Mouse (Mus musculus) C2C12 (cell line): Measurements from ENCODE around the gene Cd80. TPM values are rescaled to one million over a fixed set of nuclear protein-coding genes. Genes with fewer than 3 reads are reported as not detected.

Experiments used
- H3K27me3 ChIP-seq: one replicate; pipeline ENCODE4 v1.6.1; 2011; ENCODE audit not compliant: control insufficient read depth, insufficient read depth, insufficient read length
- H3K36me3 ChIP-seq: one replicate; pipeline ENCODE4 v1.6.1; 2011; ENCODE audit not compliant: control insufficient read depth, insufficient read depth
- H3K4me3 ChIP-seq: one replicate; pipeline ENCODE4 v1.5.1; 2011; ENCODE audit warnings: mild to moderate bottlenecking, control low read depth; ENCODE audit not compliant: poor library complexity, insufficient read depth, severe bottlenecking
- H3K79me2 ChIP-seq: one replicate; pipeline ENCODE4 v1.6.1; 2011; ENCODE audit not compliant: control insufficient read depth, insufficient read depth
- H3K79me3 ChIP-seq: one replicate; pipeline ENCODE4 v1.6.1; 2011; ENCODE audit warnings: low read depth, control low read depth
- H3ac ChIP-seq: one replicate; pipeline ENCODE3; 2011; ENCODE audit warnings: low read depth; ENCODE audit not compliant: control insufficient read depth, insufficient read length
- CEBPB ChIP-seq: IDR thresholded peaks from one replicate; pipeline ENCODE4 v1.6.1; 2011; ENCODE audit warnings: low read depth, mild to moderate bottlenecking, control low read depth, moderate library complexity
- CTCF ChIP-seq: IDR thresholded peaks from one replicate; pipeline ENCODE4 v1.5.1; 2011; ENCODE audit not compliant: control insufficient read depth, insufficient read depth, insufficient read length
- FOSL1 ChIP-seq: IDR thresholded peaks from one replicate; pipeline ENCODE4 v1.8.0; 2011; ENCODE audit warnings: mild to moderate bottlenecking, low read length; ENCODE audit not compliant: poor library complexity, insufficient read depth, severe bottlenecking
- MAX ChIP-seq: IDR thresholded peaks from one replicate; pipeline ENCODE4 v1.6.1; 2011; ENCODE audit warnings: mild to moderate bottlenecking, control low read depth
- MYOD1 ChIP-seq: IDR thresholded peaks from one replicate; pipeline ENCODE4 v1.6.1; 2011; ENCODE audit warnings: low read depth; ENCODE audit not compliant: control insufficient read depth, insufficient read length
- MYOG ChIP-seq: IDR thresholded peaks from one replicate; pipeline ENCODE4 v1.6.1; 2011; ENCODE audit not compliant: control insufficient read depth, insufficient read length; ENCODE audit errors: extremely low read depth
- USF1 ChIP-seq: IDR thresholded peaks from one replicate; pipeline ENCODE4 v1.6.1; 2011; ENCODE audit warnings: low read depth, mild to moderate bottlenecking, control low read depth, moderate library complexity
- polyA plus RNA-seq: library from polyadenylated mRNA; unstranded; fragments of >200 nt; fragmentation: generic; extraction: Trizol; gene quantifications from one replicate; pipeline ENCODE4 v1.2.1, GENCODE M21; 2012; ENCODE audit warnings: missing spikeins

Cd80 gene
- polyA plus RNA-seq, 1 experiment = 8.7 TPM

DNA sequence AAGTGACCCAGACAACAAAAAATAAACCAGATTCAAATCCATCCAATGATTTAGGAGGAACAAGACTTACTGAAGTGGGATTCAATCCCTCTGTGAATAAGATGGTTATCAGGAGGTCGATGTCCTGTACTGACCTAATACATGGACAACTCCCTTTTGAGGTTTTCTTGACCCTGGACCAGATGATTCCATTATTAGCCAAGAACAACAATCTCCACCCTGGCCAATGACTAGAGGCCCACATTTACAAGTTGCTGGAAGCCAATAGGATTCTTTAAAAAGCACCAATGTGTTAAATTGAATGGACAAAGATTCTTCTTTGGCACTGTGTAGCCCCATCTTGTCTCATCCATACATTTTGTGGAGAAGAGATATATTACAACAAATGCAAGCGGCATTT is 30.0 kb upstream of the Cd80 start:
- Histone ChIP-seq H3K36me3 (no peaks in the 10 kb centered on the region), H3K27me3 (no peaks in the 10 kb centered on the region), H3K79me3 (no peaks in the 10 kb centered on the region), H3K4me3 (no peak overlapping the region), H3K79me2 (no peaks in the 10 kb centered on the region), H3ac (no peak overlapping the region)
- TF ChIP-seq CTCF = no peak
- TF ChIP-seq MYOD1 = no peak
- no peak for TF ChIP-seq USF1
- no peak for TF ChIP-seq MAX
- TF ChIP-seq FOSL1 = no peak
- no peak for TF ChIP-seq MYOG
- TF ChIP-seq CEBPB = no peak

DNA sequence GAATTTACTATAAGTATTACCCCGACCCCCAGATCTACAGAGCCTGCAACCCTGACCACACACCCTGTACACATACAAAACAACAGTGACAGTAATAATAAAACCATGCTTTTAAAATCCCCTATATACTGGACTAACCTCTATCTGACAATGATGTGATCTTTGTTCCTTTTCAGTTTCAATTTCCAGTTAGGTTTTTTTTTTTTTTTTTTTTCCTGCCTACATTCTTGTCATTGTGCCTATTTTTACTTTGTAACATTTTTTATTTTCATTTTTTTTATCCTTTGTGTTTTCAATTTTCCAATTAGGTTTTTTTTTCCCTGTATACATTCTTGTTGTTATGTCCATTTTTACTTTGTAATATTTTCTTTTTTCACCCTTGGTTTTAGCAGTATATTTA is 29.6 kb upstream of the Cd80 start:
- Histone ChIP-seq H3K4me3 (no peak overlapping the region), H3K27me3 (no peaks in the 10 kb centered on the region), H3K36me3 (no peaks in the 10 kb centered on the region), H3K79me3 (no peaks in the 10 kb centered on the region), H3K79me2 (no peaks in the 10 kb centered on the region), H3ac (no peak overlapping the region)
- no peak for TF ChIP-seq CTCF
- TF ChIP-seq MYOD1 = no peak
- TF ChIP-seq CEBPB = no peak
- no peak for TF ChIP-seq USF1
- TF ChIP-seq MYOG = no peak
- TF ChIP-seq FOSL1 = no peak
- TF ChIP-seq MAX = no peak

DNA sequence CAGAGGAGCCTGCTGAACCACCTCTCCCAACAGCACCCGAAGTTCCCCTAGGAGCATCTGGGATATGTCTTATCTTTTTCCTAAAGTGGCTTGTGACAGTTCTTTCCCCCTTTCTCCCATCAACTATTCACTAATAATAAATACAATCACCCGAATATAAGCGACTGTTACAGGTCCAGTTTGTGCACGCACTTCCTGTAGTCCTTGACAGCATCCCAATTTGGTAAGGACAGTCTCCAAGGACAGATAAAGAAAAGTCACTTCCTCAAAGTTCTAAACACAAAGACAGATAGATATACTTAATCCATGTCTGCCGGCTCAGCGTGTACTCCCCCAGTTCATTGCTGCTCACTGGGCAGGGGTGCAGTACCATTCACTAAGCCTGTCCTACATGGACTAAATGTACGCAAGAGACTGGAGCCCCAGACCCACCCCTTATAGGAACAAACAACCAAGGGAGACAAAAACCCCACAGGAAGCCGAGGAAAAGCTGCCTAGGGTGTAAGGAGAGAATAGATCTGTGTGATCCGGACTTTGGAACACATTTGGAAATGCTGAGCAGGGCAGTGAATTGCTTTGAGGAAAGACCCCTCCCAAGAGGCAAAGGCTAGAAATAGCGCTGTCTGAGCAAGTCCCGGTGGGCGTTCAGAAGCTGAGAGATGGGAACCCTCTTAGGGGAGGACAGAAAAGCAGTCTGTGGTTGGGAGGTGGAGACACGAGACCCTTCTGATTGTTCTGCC is 23.7 kb upstream of the Cd80 start:
- Histone ChIP-seq H3K36me3 (no peaks in the 10 kb centered on the region), H3K79me2 (no peaks in the 10 kb centered on the region), H3K4me3 (no peak overlapping the region), H3ac (no peak overlapping the region), H3K79me3 (no peaks in the 10 kb centered on the region), H3K27me3 (no peaks in the 10 kb centered on the region)
- TF ChIP-seq CEBPB (no peak), MAX (no peak), CTCF (no peak), MYOD1 (no peak)

DNA sequence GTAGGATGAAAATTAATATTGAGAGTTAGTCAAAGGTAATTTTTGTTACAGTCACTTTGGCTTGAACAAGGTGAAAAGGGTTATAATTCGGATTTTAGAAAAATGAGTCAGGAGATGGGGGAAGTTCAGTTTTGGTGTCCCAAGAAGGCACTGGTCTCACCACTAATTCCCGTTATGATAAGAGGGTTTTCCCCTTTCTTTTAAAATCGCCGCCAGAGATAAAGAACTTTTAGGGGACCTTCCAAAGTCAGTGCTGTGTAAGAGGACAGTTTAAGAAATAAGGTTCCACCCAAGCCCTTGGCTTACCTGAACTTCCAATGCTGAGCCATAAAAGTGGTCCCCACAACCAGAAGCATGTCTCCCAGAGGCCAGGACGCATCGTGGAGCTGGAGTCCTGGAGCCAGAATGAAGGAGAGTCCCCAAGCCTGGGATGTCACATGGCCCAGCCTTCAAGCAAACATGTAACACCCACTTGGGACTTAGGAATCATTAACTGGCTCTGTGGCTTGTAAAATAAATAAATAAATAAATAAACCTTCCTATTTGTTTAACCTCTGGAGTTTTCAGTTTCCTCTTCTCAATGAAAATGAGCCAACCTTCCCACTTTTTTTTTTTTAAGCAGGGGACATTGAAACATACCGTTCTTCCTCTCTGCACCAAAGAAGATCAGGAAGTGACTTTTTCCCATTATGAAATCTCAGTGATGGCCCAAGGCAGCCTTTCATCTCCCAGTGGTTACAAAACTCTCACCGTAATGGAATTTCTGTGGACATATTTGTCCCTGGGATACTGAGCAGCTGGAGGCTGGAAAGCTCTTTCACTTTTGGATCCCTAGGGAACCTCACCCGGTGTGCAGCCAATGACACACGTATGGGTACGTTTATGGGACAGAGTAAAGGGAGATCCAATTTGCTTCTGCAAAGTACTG is 22.6 kb upstream of the Cd80 start, which contains the start of gene Pla1a:
Gene Pla1a (minus strand): TSS at position 648 of the 928 bp plus-strand sequence.
- no peaks in the 10 kb centered on the region for H3K79me2 ChIP-seq
- no peaks in the 10 kb centered on the region for H3K27me3 ChIP-seq
- H3K4me3 ChIP-seq = no peak within 1 kb of the TSS
- H3K36me3 ChIP-seq = no peaks in the 10 kb centered on the region
- TF ChIP-seq MYOG (no peak), CTCF (no peak), CEBPB (peak; percentile 68), MYOD1 (no peak), FOSL1 (no peak), MAX (no peak), USF1 (peak; percentile 39)
- H3K79me3 ChIP-seq = no peaks in the 10 kb centered on the region
- no peak within 1 kb of the TSS for H3ac ChIP-seq

DNA sequence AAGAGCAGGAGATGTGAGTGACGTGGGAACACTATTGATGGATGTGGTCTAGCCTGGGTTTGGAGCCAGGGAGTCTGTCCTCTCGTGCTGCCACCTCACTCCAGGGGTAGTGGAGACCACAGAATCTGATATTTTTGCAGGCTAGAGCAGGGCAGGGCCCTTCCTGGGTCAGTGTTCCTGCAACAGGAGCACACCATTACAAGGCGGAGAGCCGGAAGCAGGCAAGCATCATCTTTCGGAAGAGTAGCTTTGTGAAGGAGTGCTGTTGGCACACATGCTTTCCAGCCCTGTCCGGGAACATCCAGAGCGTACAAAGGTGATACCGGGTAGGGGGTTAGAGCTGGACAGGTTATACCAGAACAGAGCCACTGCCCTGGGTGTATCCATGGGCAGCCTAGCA is 21.8 kb upstream of the Cd80 start:
- H3K27me3 ChIP-seq = no peaks in the 10 kb centered on the region
- no peak overlapping the region for H3ac ChIP-seq
- no peaks in the 10 kb centered on the region for H3K79me3 ChIP-seq
- H3K79me2 ChIP-seq = no peaks in the 10 kb centered on the region
- no peaks in the 10 kb centered on the region for H3K36me3 ChIP-seq
- no peak for TF ChIP-seq USF1
- no peak overlapping the region for H3K4me3 ChIP-seq

DNA sequence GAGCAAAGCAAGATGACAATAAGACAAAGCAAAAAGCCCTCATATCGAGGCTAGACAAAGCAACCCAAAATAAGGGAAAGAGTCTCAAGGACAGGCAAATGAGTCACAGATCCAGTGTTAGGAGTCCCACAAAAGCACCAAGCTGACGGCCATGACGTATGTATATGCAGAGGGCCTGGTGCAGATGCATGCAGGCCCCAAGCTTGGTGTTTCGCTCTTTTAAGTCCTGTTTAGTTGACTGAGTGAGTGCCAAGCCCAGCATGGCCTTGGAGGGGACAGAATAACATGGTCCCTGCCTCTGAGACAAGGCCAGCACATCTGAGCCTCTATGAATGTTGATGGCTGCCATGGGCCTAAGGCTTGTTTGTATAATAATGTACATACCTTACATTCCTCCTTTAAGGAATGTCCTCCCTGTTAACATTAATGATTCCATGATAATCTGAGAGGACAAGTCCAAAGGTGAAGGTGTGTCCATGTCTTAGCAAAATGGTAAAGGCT is 21.0 kb upstream of the Cd80 start:
- no peaks in the 10 kb centered on the region for H3K79me3 ChIP-seq
- no peaks in the 10 kb centered on the region for H3K27me3 ChIP-seq
- H3K36me3 ChIP-seq = no peaks in the 10 kb centered on the region
- H3ac ChIP-seq = no peak overlapping the region
- no peaks in the 10 kb centered on the region for H3K79me2 ChIP-seq
- H3K4me3 ChIP-seq = no peak overlapping the region
- TF ChIP-seq MYOD1 (no peak), MYOG (no peak), CTCF (no peak), FOSL1 (no peak), MAX (no peak), USF1 (no peak)
